Mouse (Mus musculus) myocyte (in vitro differentiated cells): Measurements from ENCODE around the gene Parp9. TPM values are rescaled to one million over a fixed set of nuclear protein-coding genes. Genes with fewer than 3 reads are reported as not detected.
"Not testable (repeated sequence)": the region's sequence is repeated elsewhere in the genome, so short reads cannot be mapped to it uniquely, and the experiment has no call there.

ENCODE experiments used
- H3K27me3 ChIP-seq: one replicate; pipeline ENCODE4 v1.6.1; 2011; ENCODE audit not compliant: control insufficient read depth, insufficient read depth, insufficient read length
- H3K36me3 ChIP-seq: one replicate; pipeline ENCODE4 v1.6.1; 2011; ENCODE audit not compliant: control insufficient read depth, insufficient read depth
- H3K4me2 ChIP-seq: one replicate; pipeline ENCODE4 v1.6.1; 2011; ENCODE audit warnings: low read depth, control low read depth
- H3K4me3 ChIP-seq: one replicate; pipeline ENCODE4 v1.5.1; 2011; ENCODE audit warnings: mild to moderate bottlenecking, control low read depth, moderate library complexity
- H3K79me2 ChIP-seq: one replicate; pipeline ENCODE4 v1.6.1; 2011; ENCODE audit not compliant: control insufficient read depth, insufficient read depth
- H3ac ChIP-seq: one replicate; pipeline ENCODE4 v1.6.1; 2011; ENCODE audit not compliant: control insufficient read depth, insufficient read length
- CEBPB ChIP-seq: IDR thresholded peaks from 2 replicates; pipeline ENCODE4 v1.6.1; 2011; ENCODE audit warnings: mild to moderate bottlenecking, moderate library complexity; ENCODE audit not compliant: poor library complexity, insufficient read depth, severe bottlenecking
- E2F4 ChIP-seq: IDR thresholded peaks from one replicate; pipeline ENCODE4 v1.6.1; 2011; ENCODE audit warnings: mild to moderate bottlenecking, control low read depth, moderate library complexity; ENCODE audit not compliant: insufficient read depth
- MAX ChIP-seq: IDR thresholded peaks from one replicate; pipeline ENCODE4 v1.6.1; 2011; ENCODE audit warnings: low read depth, mild to moderate bottlenecking, control low read depth
- MYOD1 ChIP-seq, 3 experiments: IDR thresholded peaks; one replicate each; pipeline ENCODE4 v1.6.1; 2011; ENCODE audit warnings: control low read depth in 2 of 3, low read depth in 2 of 3, mild to moderate bottlenecking in 2 of 3, moderate library complexity in 1 of 3; ENCODE audit not compliant: insufficient read length in 2 of 3, control insufficient read depth in 1 of 3
- MYOG ChIP-seq, 3 experiments: IDR thresholded peaks; one replicate each; pipeline ENCODE4 v1.6.1; 2011; ENCODE audit warnings: control low read depth in 2 of 3, low read depth in 2 of 3, mild to moderate bottlenecking in 2 of 3; ENCODE audit not compliant: insufficient read length in 2 of 3, control insufficient read depth in 1 of 3, insufficient read depth in 1 of 3
- POLR2A ChIP-seq: IDR thresholded peaks from one replicate; pipeline ENCODE4 v1.6.1; 2011; ENCODE audit warnings: low read depth, mild to moderate bottlenecking, control low read depth, moderate library complexity; ENCODE audit not compliant: insufficient read length
- POLR2AphosphoS2 ChIP-seq: IDR thresholded peaks from one replicate; pipeline ENCODE4 v1.6.1; 2011; ENCODE audit warnings: low read depth, control low read depth; ENCODE audit not compliant: insufficient read length
- REST ChIP-seq: IDR thresholded peaks from one replicate; pipeline ENCODE4 v1.6.1; 2011; ENCODE audit warnings: mild to moderate bottlenecking, control low read depth, moderate library complexity; ENCODE audit not compliant: insufficient read depth, insufficient read length
- SRF ChIP-seq: IDR thresholded peaks from one replicate; pipeline ENCODE4 v1.6.1; 2011; ENCODE audit warnings: low read depth; ENCODE audit not compliant: control insufficient read depth, insufficient read length
- TCF12 ChIP-seq: IDR thresholded peaks from one replicate; pipeline ENCODE4 v1.6.1; 2011; ENCODE audit warnings: mild to moderate bottlenecking, control low read depth; ENCODE audit not compliant: poor library complexity, insufficient read depth, severe bottlenecking
- TCF3 ChIP-seq: IDR thresholded peaks from one replicate; pipeline ENCODE4 v1.6.1; 2011; ENCODE audit warnings: low read depth, control low read depth; ENCODE audit not compliant: insufficient read length
- USF1 ChIP-seq: IDR thresholded peaks from one replicate; pipeline ENCODE4 v1.6.1; 2011; ENCODE audit warnings: low read depth, mild to moderate bottlenecking, control low read depth, moderate library complexity
- polyA plus RNA-seq: library from polyadenylated mRNA; unstranded; fragments of >200 nt; fragmentation: generic; extraction: Trizol; gene quantifications from one replicate; pipeline ENCODE4 v1.2.1, GENCODE M21; 2012; ENCODE audit warnings: missing spikeins

Gene Parp9
- polyA plus RNA-seq: 1.2 TPM

DNA sequence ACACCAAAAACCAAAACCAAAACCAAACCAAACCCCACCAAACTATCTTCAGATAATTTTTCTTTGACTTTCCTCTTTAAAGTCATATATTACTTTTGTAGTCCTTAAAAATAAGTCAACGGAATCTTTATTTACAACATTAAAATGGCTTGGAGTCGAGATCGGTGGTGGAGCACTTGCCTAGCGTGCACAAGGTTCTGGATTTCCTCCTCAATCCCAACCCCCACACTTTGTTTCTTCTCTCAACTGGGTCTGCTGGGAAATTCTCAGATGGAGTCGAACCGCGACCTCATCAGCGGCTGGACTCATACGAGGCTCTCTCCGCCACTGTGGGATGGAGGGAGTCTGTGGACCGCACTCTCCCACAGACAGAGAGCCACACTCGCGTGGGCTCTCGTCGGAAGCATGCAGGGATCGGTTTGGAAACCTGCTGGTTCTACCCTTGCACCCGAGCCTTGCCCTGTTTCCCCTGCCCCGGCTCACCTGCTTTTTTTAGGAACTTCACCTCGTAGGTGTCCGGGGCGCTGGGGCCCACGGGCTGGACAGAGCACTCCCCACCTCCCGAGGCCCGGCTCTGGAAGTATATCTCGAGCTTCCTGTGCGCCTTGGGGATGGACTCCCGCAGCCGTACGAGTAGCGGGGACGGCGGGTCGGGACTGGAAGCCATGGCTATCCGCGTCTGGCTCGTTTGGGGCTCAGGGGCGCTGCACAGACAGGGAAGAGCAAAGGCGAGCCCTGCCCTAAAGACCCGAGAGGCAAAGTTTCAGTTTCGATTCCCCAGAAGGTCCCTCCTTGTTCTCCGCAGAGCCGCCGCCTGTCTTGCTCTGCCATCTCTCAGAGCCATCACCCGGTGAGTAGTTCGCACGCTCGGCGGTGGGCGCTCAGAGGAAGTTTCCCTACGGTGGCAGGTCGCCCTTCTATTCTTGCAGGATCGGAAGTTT lies at the start of gene Parp9, which contains the start of gene Dtx3l:
Gene Parp9, plus strand, starts transcription at position 260 of the 941 bp plus-strand sequence.
Gene Dtx3l, minus strand, starts transcription at position 941 of the 941 bp plus-strand sequence.
- no peak for TF ChIP-seq TCF3
- peak; percentile 18 for TF ChIP-seq POLR2A
- Histone ChIP-seq H3ac (peak within 1 kb of the TSS; percentile 8), H3K4me2 (peak within 1 kb of the TSS; percentile 86)

GRCm38 (mm10) chr16:35888910-35889309 lies 49.4 kb upstream of the Parp9 start:
- Histone ChIP-seq H3K4me2 (no peak overlapping the region), H3K36me3 (no peaks in the 10 kb centered on the region), H3K27me3 (peaks cover 12% of the 10 kb centered on the region), H3ac (no peak overlapping the region), H3K79me2 (no peaks in the 10 kb centered on the region), H3K4me3 (no peak overlapping the region)
- no peak for TF ChIP-seq SRF
- TF ChIP-seq CEBPB: no peak
- TF ChIP-seq USF1: no peak
- TF ChIP-seq MAX: no peak
- no peak for TF ChIP-seq MYOD1 (IDR thresholded peaks at IDR 0.05; ENCODE audit: control insufficient read depth in 1 of 3, insufficient read length in 2 of 3, low read depth in 2 of 3)
- no peak for TF ChIP-seq E2F4
- TF ChIP-seq POLR2AphosphoS2: no peak
- no peak for TF ChIP-seq TCF12
- TF ChIP-seq MYOG (IDR thresholded peaks at IDR 0.05; ENCODE audit: control insufficient read depth in 1 of 3, insufficient read depth in 1 of 3, insufficient read length in 2 of 3, low read depth in 2 of 3): no peak
- no peak for TF ChIP-seq REST
- TF ChIP-seq POLR2A: no peak
- no peak for TF ChIP-seq TCF3

More for the DNA sequence above, at the start of gene Parp9, which contains the start of gene Dtx3l:
- Histone ChIP-seq H3K4me3 (peak within 1 kb of the TSS; percentile 75), H3K27me3 (no peaks in the 10 kb centered on the region), H3K36me3 (no peaks in the 10 kb centered on the region), H3K79me2 (no peaks in the 10 kb centered on the region)

DNA sequence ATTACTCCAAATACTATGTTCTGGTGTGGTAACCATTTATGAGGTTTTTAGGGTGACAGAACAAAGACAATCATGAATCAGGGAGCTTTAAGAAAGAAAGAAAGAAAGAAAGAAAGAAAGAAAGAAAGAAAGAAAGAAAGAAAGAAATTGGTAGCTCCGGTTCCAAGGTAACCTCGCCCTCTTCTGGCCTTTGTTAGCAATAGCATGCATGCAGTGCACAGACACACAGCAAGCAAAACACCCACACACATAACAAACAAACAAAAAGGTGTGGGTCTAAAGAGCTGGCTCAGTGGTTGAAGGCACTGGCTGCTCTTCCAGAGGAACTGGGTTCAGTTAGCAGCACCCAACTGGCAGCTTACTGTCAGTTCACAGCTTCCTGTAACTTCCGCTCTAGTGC lies 47.6 kb upstream of the Parp9 start:
- H3ac ChIP-seq: no peak overlapping the region
- no peak overlapping the region for H3K4me2 ChIP-seq
- TF ChIP-seq CEBPB (no peak), MYOD1 (IDR thresholded peaks at IDR 0.05; ENCODE audit: control insufficient read depth in 1 of 3, insufficient read length in 2 of 3, low read depth in 2 of 3) (no peak), POLR2A (no peak), TCF12 (no peak), POLR2AphosphoS2 (no peak), REST (no peak), E2F4 (no peak), SRF (no peak), MYOG (IDR thresholded peaks at IDR 0.05; ENCODE audit: control insufficient read depth in 1 of 3, insufficient read depth in 1 of 3, insufficient read length in 2 of 3, low read depth in 2 of 3) (no peak)
- H3K79me2 ChIP-seq: no peaks in the 10 kb centered on the region
- no peak overlapping the region for H3K4me3 ChIP-seq
- no peaks in the 10 kb centered on the region for H3K36me3 ChIP-seq
- H3K27me3 ChIP-seq: peaks cover 5% of the 10 kb centered on the region

DNA sequence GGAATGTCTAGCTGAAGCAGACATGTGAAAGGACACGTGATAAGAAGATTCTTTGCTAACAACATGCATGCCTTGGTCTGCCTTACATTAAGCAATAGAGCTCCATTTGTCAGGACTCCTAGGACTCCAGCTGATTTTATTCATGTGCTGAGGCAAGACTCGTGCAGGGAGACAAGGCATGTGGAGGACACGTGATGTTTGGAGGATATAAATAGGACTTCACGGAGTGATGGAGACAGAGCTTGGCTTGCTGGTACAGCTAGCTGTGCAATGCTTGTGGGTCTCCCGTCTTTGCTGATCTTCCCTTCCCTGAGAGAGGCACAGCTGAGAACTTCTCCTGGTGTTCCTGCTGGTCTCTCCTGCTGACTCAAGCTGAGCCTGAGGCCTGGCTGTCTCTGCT lies 46.7 kb upstream of the Parp9 start:
- peak; percentile 17 for TF ChIP-seq USF1
- H3ac ChIP-seq, H3K4me2 ChIP-seq, H3K36me3 ChIP-seq, H3K4me3 ChIP-seq, H3K79me2 ChIP-seq, H3K27me3 ChIP-seq: not testable (repeated sequence)

- no peaks in the 10 kb centered on the region for H3K79me2 ChIP-seq
- H3ac ChIP-seq: no peak overlapping the region
- H3K36me3 ChIP-seq: no peaks in the 10 kb centered on the region
- H3K4me2 ChIP-seq: no peak overlapping the region
- H3K27me3 ChIP-seq: peaks cover 5% of the 10 kb centered on the region
- H3K4me3 ChIP-seq: no peak overlapping the region
- TF ChIP-seq MYOD1 (IDR thresholded peaks at IDR 0.05; ENCODE audit: control insufficient read depth in 1 of 3, insufficient read length in 2 of 3, low read depth in 2 of 3): no peak
- no peak for TF ChIP-seq MAX
- no peak for TF ChIP-seq POLR2A
- TF ChIP-seq POLR2AphosphoS2: no peak
- no peak for TF ChIP-seq TCF12
- TF ChIP-seq TCF3: no peak
- TF ChIP-seq USF1: no peak
- no peak for TF ChIP-seq REST
- no peak for TF ChIP-seq MYOG (IDR thresholded peaks at IDR 0.05; ENCODE audit: control insufficient read depth in 1 of 3, insufficient read depth in 1 of 3, insufficient read length in 2 of 3, low read depth in 2 of 3)
- TF ChIP-seq E2F4: no peak
- no peak for TF ChIP-seq SRF
- no peak for TF ChIP-seq CEBPB
These were observed 43.3 kb upstream of the Parp9 start for GRCm38 (mm10) chr16:35894997-35895396.
